Mouse (Mus musculus) layer of hippocampus, postnatal 36 days (tissue): Measurements from ENCODE around the gene Rars. TPM values are rescaled to one million over a fixed set of nuclear protein-coding genes. Genes with fewer than 3 reads are reported as not detected.

ENCODE experiments used
- DNase-seq, 2 experiments: peaks; one replicate each; pipeline ENCODE4 v3.0.0; 2022
- microRNA-seq, 2 experiments: library from miRNA; unstranded; fragments of <30 nt; microRNA quantifications; one replicate each; pipeline ENCODE4 v1.2.0; 2021
- total RNA-seq, 2 experiments: library from RNA; stranded (reverse); gene quantifications; 2 replicates each; pipeline ENCODE4 v1.2.3; 2021

Rars gene
- total RNA-seq, 2 experiments from 2014 or later: 48.9 to 49.9 TPM

GRCm38 (mm10) chr11:35769746-35770437, 64.4 kb downstream of the Rars start:
- DNase-seq: peak; percentile 78 to 79

- DNase-seq: peak; percentile 97 to 98
These were observed 65.0 kb downstream of the Rars start, which contains the start of gene Pank3 for GRCm38 (mm10) chr11:35769188-35769745. Pank3 (plus strand) TSS chr11:35769484.

- DNase-seq: no peak
These were observed 67.5 kb downstream of the Rars start for GRCm38 (mm10) chr11:35766845-35767244.

DNA sequence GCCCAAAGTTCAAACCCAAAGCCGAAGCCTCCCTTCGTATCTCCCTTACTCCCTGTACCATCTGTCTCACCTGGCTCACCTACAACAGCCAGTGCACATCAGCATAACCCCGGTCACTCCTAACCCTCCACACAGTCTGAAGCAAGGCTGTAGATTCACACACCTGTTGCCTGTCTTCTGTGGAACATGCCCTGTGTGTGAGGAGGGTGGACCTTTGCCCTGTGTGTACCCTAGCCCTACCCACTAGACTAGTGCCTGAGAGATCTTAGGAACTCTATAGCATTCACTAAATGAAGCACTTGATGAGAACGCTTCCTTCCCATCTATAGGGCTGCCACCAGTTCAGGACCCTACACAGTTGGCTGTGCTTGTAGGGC, 73.7 kb downstream of the Rars start:
- DNase-seq: no peak

DNA sequence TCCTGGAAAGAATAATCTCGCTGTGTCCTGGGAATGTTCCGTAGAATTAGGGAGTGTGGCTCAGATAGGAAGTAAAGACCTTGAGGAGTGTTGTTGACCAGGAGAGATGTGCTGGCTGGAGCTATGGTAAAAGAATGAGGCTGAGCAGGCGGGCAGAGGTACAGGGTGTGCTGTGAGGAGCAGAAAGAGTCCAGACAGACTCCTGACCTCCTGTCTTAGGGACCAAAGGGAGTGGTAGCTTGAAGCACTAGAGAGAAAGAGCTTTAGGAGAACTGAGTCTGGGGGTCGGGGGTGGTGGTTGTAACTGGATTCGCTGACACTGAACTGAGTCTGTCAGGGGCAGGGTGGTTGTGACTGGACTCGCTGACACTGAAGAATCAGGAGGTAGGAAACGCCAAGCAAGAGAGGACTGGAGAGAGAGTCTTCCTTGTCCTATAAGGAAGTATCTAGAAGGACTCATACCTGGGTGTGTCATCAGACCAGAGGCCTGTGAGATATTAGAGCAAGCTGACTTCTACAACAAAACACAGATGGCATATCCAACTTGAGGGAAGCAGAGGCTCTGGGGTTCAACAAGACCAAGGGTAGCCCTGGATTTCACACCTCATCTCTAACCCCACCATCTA, 74.2 kb downstream of the Rars start:
- no peak for DNase-seq

Small RNA genes within 50 kb of the gene (microRNA-seq; reads per million reads assigned to microRNA genes)
- gene Mir103-1: 1.2 to 3.4 reads per million in 2 experiments

Other genes with a start within 250 kb of the Rars start
- gene Pank3, start 65.0 kb downstream of the Rars start, total RNA-seq: 10 to 100 TPM; 42.6 to 43.4 TPM
- 10 to 100 TPM; 42.2 to 46.1 TPM for gene Fbll1, start 35.6 kb downstream of the Rars start, total RNA-seq
- gene Wwc1, start 146.0 kb upstream of the Rars start, total RNA-seq: 100 to 1,000 TPM; 103 to 104 TPM